8 mouse cellular contexts compared by ENCODE assay signal in genomic region chr13:31632450-31632849, GRCm38 (mm10). TPM values are rescaled to one million over a fixed set of nuclear protein-coding genes. Genes with fewer than 3 reads are reported as not detected.
DNase-seq lines count a peak whose midpoint lies in the region; ATAC-seq and TF ChIP-seq lines count a peak whose summit lies in the region.

No protein-coding gene starts in this region.

- H3K36me3 ChIP-seq in thymus, adult 2 months (ENCODE audit: control insufficient read depth, insufficient read depth, low read length), result no peaks in the 10 kb centered on the region
- no peaks in the 10 kb centered on the region for H3K36me3 ChIP-seq in intestine, embryonic 15.5 days
- H3K36me3 ChIP-seq in lung, postnatal 0 days (ENCODE audit: insufficient read depth, low read length), result no peaks in the 10 kb centered on the region

- TF ChIP-seq CTCF in thymus, adult 2 months (IDR thresholded peaks at IDR 0.05; ENCODE audit: borderline replicate concordance, control insufficient read depth, extremely low read depth, insufficient read depth, low read length, poor library complexity), result peak; percentile 82
- TF ChIP-seq CTCF in gastrocnemius, adult 2 months (IDR thresholded peaks at IDR 0.05), result peak; percentile 84
- TF ChIP-seq CTCF in lung, postnatal 0 days (IDR thresholded peaks at IDR 0.05), result peak; percentile 93

- peaks cover 7% of the 10 kb centered on the region; the same call in 1 of the 2 replicates for H3K27me3 ChIP-seq in thymus, adult 2 months (ENCODE audit: control insufficient read depth, insufficient read depth, low read length)
- peaks cover 43% of the 10 kb centered on the region for H3K27me3 ChIP-seq in intestine, embryonic 15.5 days (replicated peaks)
- H3K27me3 ChIP-seq in lung, postnatal 0 days (replicated peaks; ENCODE audit: insufficient read depth, low read length), result peaks cover 16% of the 10 kb centered on the region; the same call in 1 of the 2 replicates

- peak; percentile 82 for ATAC-seq in intestine, embryonic 15.5 days
- peak; percentile 81 for ATAC-seq in lung, postnatal 0 days
- ATAC-seq in erythroblast, adult 5-6 weeks (replicated peaks; ENCODE audit: low FRiP score, poor library complexity, severe bottlenecking), result no peak

- no peak overlapping the region for H3K4me3 ChIP-seq in thymus, adult 2 months (ENCODE audit: control insufficient read depth, insufficient read depth, low read length)
- no peak overlapping the region for H3K4me3 ChIP-seq in gastrocnemius, adult 2 months
- H3K4me3 ChIP-seq in intestine, embryonic 15.5 days (replicated peaks), result no peak overlapping the region
- H3K4me3 ChIP-seq in lung, postnatal 0 days (ENCODE audit: low read depth, low read length), result no peak overlapping the region

- H3K9ac ChIP-seq in intestine, embryonic 15.5 days, result no peak overlapping the region
- no peak overlapping the region for H3K9ac ChIP-seq in lung, postnatal 0 days (replicated peaks; ENCODE audit: low read depth)

- TF ChIP-seq EP300 in lung, postnatal 0 days (IDR thresholded peaks at IDR 0.05), result no peak

- intact Hi-C loops in gastrocnemius, adult 2 months (cut with DNase I), result no loop called here

- DNase-seq in thymus, adult 2 months, result peak; percentile 60
- DNase-seq in thymus, adult 18-20 months, result no peak
- peak; percentile 53 for DNase-seq in brain, adult 2 months (ENCODE audit: low read depth, low spot score)
- peak; percentile 72 for DNase-seq in gastrocnemius, adult 2 months
- DNase-seq in lung, postnatal 0 days (ENCODE audit: low spot score), result peak; percentile 85
- DNase-seq in retina, embryonic 14.5 days (ENCODE audit: low spot score), result peak; percentile 80

- no peak for TF ChIP-seq POLR2A in thymus, adult 2 months (IDR thresholded peaks at IDR 0.05; ENCODE audit: control insufficient read depth, extremely low read depth, insufficient read depth, low read length, poor library complexity)

- no peaks in the 10 kb centered on the region for H3K4me1 ChIP-seq in thymus, adult 2 months (replicated peaks; ENCODE audit: control insufficient read depth, insufficient read depth, low read length)
- H3K4me1 ChIP-seq in intestine, embryonic 15.5 days (replicated peaks), result peaks cover 9% of the 10 kb centered on the region
- peaks cover 4% of the 10 kb centered on the region; the same call in 1 of the 2 replicates for H3K4me1 ChIP-seq in lung, postnatal 0 days (ENCODE audit: insufficient read depth, low read depth, low read length)

- under 1% methylated on average over 13 of the region's 13 CpGs for WGBS in thymus, adult 2 months
- WGBS in intestine, embryonic 15.5 days, result 0% methylated on average over 13 of the region's 13 CpGs
- WGBS in lung, postnatal 0 days, result under 1% methylated on average over 13 of the region's 13 CpGs

- H3K4me2 ChIP-seq in intestine, embryonic 15.5 days (replicated peaks), result no peak overlapping the region
- no peak overlapping the region for H3K4me2 ChIP-seq in lung, postnatal 0 days (replicated peaks; ENCODE audit: low read depth, low read length)

- no peak overlapping the region for H3K27ac ChIP-seq in thymus, adult 2 months (ENCODE audit: control insufficient read depth, insufficient read depth, low read length)
- no peak overlapping the region for H3K27ac ChIP-seq in gastrocnemius, adult 2 months
- no peak overlapping the region for H3K27ac ChIP-seq in intestine, embryonic 15.5 days
- H3K27ac ChIP-seq in lung, postnatal 0 days (ENCODE audit: low read length), result no peak overlapping the region

- no peaks in the 10 kb centered on the region for H3K9me3 ChIP-seq in intestine, embryonic 15.5 days
- no peaks in the 10 kb centered on the region for H3K9me3 ChIP-seq in lung, postnatal 0 days (ENCODE audit: low read length)

RNA-seq across cellular contexts. Expression of gene Foxf2, which starts 6.8 kb away (rescaled TPM):
- 0.20 and 0.28 TPM in 2 replicates for polyA plus RNA-seq in thymus, adult 2 months (2012; rRNA removed)
- under 1 TPM in 1 of 2 experiments, not detected in 1; 0.10 TPM for total RNA-seq in gastrocnemius, adult 2 months (2021)
- polyA plus RNA-seq in intestine, embryonic 15.5 days (2015; fragmentation: Nextera tagmentation; extraction: Ambion mirVana), result 17.7 and 20.1 TPM in 2 replicates
- 14.9 and 26.6 TPM in 2 replicates for polyA plus RNA-seq in lung, postnatal 0 days (2015; fragmentation: Nextera tagmentation; extraction: Ambion mirVana)
- not detected in 2 replicates for total RNA-seq in erythroblast, adult 5-6 weeks (2015; ENCODE audit: low replicate concordance)
- not detected in 2 replicates for total RNA-seq in erythroblast, adult 5-6 weeks (2017; ENCODE audit: low replicate concordance)

Comparison
In these comparisons a context has a peak if more than half of its experiments do, and no peak if none do; other contexts are left out.
1. DNase-seq: peak in thymus, adult 2 months (single experiment), brain, adult 2 months (single experiment), gastrocnemius, adult 2 months (single experiment), lung, postnatal 0 days (single experiment) and retina, embryonic 14.5 days (single experiment); none in thymus, adult 18-20 months (0 of 2).
2. RNA of gene Foxf2, which starts 6.8 kb away (polyA plus RNA-seq): 17.7 to 20.1 TPM in intestine, embryonic 15.5 days and 14.9 to 26.6 TPM in lung, postnatal 0 days; 0.20 to 0.28 TPM in thymus, adult 2 months; every median in the first group is over 10 times any median in the second.
3. Peak in every context shown above with its lines, with median percentiles within 50 percentile points of each other: CTCF ChIP-seq.